Mouse (Mus musculus): ENCODE measurements around the gene Vmn1r135. TPM values are rescaled to one million over a fixed set of nuclear protein-coding genes. Genes with fewer than 3 reads are reported as not detected.
"Not testable (repeated sequence)": the region's sequence is repeated elsewhere in the genome, so short reads cannot be mapped to it uniquely, and the experiment has no call there.

Vmn1r135 gene
- not detected for total RNA-seq (2021)

DNA sequence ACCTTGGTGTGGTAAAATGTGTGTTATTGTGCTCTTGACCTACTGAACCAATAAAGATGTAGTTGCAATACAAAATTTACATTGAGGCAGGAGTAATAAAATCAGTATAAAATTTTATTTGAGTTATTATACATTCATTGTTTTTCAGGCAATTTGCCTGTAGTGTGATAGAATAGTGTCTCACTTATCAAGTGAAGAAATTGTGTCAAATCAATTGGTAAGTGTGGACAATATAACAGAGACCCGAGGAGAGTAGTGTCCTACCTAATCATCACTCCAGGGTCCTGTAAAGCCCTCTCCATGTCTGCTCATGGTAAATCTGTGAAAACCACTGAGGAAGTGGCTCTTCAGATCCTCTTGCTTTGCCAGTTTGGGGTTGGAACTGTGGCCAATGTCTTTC lies at the start of gene Vmn1r135:
Vmn1r135 (plus strand) TSS at position 301 of the 400 bp plus-strand sequence.
- DNase-seq = not testable (repeated sequence)

GRCm38 (mm10) chr7:21796628-21797027 lies 35.5 kb upstream of the Vmn1r135 start, which contains the start of gene Gm4177:
Gm4177 (minus strand) TSS chr7:21796728.
- DNase-seq = not testable (repeated sequence)

- DNase-seq = not testable (repeated sequence)
These were observed 12.0 kb downstream of the Vmn1r135 start, which contains the start of gene Gm5725 for GRCm38 (mm10) chr7:21844167-21844566. Gm5725 (minus strand) TSS chr7:21844267.

Other genes with a start within 250 kb of the Vmn1r135 start
- not detected for gene Vmn1r132, start 218.3 kb upstream of the Vmn1r135 start, total RNA-seq (2021)
- not detected for gene Gm4175, start 70.9 kb upstream of the Vmn1r135 start, total RNA-seq (2021)
- not detected for gene Gm4177, start 35.6 kb upstream of the Vmn1r135 start, total RNA-seq (2021)
- not detected for gene Gm5725, start 11.9 kb downstream of the Vmn1r135 start, total RNA-seq (2021)
- not detected for gene Gm5891, start 88.9 kb downstream of the Vmn1r135 start, total RNA-seq (2021)
- not detected for gene Vmn1r137, start 162.2 kb downstream of the Vmn1r135 start, total RNA-seq (2021)
- not detected for gene Vmn1r138, start 196.5 kb downstream of the Vmn1r135 start, total RNA-seq (2021)
- not detected for gene Gm6176, start 224.0 kb downstream of the Vmn1r135 start, total RNA-seq (2021)
- gene Vmn1r139, start 236.7 kb downstream of the Vmn1r135 start, total RNA-seq (2021) = not detected

Data from layer of hippocampus, postnatal 36 days (tissue).